Mouse (Mus musculus) midbrain, embryonic 10.5 days (tissue): ENCODE results near the gene Magi2. TPM values are rescaled to one million over a fixed set of nuclear protein-coding genes. Genes with fewer than 3 reads are reported as not detected.

Experiments
- DNase-seq: peaks from one replicate; pipeline ENCODE4 v3.0.0-alpha.2; 2017; ENCODE audit warnings: low spot score
- H3K27ac ChIP-seq: fragments of 300-500 bp; sonication (generic); replicated peaks from 2 replicates; pipeline ENCODE4 v1.5.1; 2016; ENCODE audit warnings: mild to moderate bottlenecking
- H3K27me3 ChIP-seq: fragments of 300-500 bp; sonication (generic); 2 replicates; pipeline ENCODE4 v1.6.1; 2016; ENCODE audit warnings: low read depth, mild to moderate bottlenecking; ENCODE audit not compliant: poor library complexity, severe bottlenecking
- H3K36me3 ChIP-seq: fragments of 300-500 bp; sonication (generic); 2 replicates; pipeline ENCODE4 v1.6.1; 2016; ENCODE audit warnings: mild to moderate bottlenecking, moderate library complexity
- H3K4me1 ChIP-seq: fragments of 300-500 bp; sonication (generic); 2 replicates; pipeline ENCODE4 v1.6.1; 2016
- H3K4me3 ChIP-seq: fragments of 300-500 bp; sonication (generic); 2 replicates; pipeline ENCODE4 v1.5.1; 2016; ENCODE audit warnings: mild to moderate bottlenecking, moderate library complexity
- H3K9me3 ChIP-seq: fragments of 300-500 bp; sonication (generic); replicated peaks from 2 replicates; pipeline ENCODE4 v1.6.1; 2016; ENCODE audit warnings: mild to moderate bottlenecking
- WGBS: fragments of 180-500 bp; shearing (Covaris S2); methylation state at CpG from one replicate; pipeline ENCODE4 v1.1.7; 2016; 5-methylcytosine and 5-hydroxymethylcytosine counted together
- polyA plus RNA-seq: library from polyadenylated mRNA; unstranded; fragments of >200 nt; fragmentation: Nextera tagmentation; extraction: Ambion mirVana; gene quantifications from 2 replicates; pipeline ENCODE4 v1.2.1, GENCODE M21; 2016

Gene Magi2
- polyA plus RNA-seq, 1 experiment from 2014 or later: 3.8 TPM

- Histone ChIP-seq H3K9me3 (no peaks in the 10 kb centered on the region), H3K4me3 (no peak overlapping the region), H3K4me1 (no peaks in the 10 kb centered on the region), H3K27ac (no peak overlapping the region), H3K36me3 (no peaks in the 10 kb centered on the region), H3K27me3 (no peaks in the 10 kb centered on the region)
- DNase-seq: no peak
- 87% methylated on average over 2 of the region's 2 CpGs for WGBS
Observed at GRCm38 (mm10) chr5:20320970-20321369, 1094.1 kb downstream of the Magi2 start.

GRCm38 (mm10) chr5:20325290-20325689 is 1098.5 kb downstream of the Magi2 start:
- no peaks in the 10 kb centered on the region for H3K27me3 ChIP-seq
- WGBS: 50% methylated on average over 2 of the region's 2 CpGs
- no peak overlapping the region for H3K27ac ChIP-seq

GRCm38 (mm10) chr5:20328901-20329300 is 1102.1 kb downstream of the Magi2 start:
- Histone ChIP-seq H3K36me3 (no peaks in the 10 kb centered on the region), H3K27ac (no peak overlapping the region), H3K4me1 (no peaks in the 10 kb centered on the region), H3K9me3 (no peaks in the 10 kb centered on the region), H3K27me3 (no peaks in the 10 kb centered on the region), H3K4me3 (no peak overlapping the region)
- WGBS: 69% methylated on average over 1 of the region's 1 CpGs
- no peak for DNase-seq

More at GRCm38 (mm10) chr5:20325290-20325689, 1098.5 kb downstream of the Magi2 start:
- Histone ChIP-seq H3K4me1 (no peaks in the 10 kb centered on the region), H3K36me3 (no peaks in the 10 kb centered on the region), H3K9me3 (no peaks in the 10 kb centered on the region), H3K4me3 (no peak overlapping the region)
- DNase-seq: no peak

- no peak for DNase-seq
- 87% methylated on average over 3 of the region's 3 CpGs for WGBS
Observed at GRCm38 (mm10) chr5:20330025-20330424, 1103.2 kb downstream of the Magi2 start.

GRCm38 (mm10) chr5:20332574-20332973 is 1105.7 kb downstream of the Magi2 start:
- Histone ChIP-seq H3K27me3 (no peaks in the 10 kb centered on the region), H3K36me3 (no peaks in the 10 kb centered on the region), H3K4me3 (no peak overlapping the region), H3K4me1 (no peaks in the 10 kb centered on the region), H3K27ac (no peak overlapping the region), H3K9me3 (no peaks in the 10 kb centered on the region)
- no peak for DNase-seq
- WGBS: 90% methylated on average over 4 of the region's 4 CpGs

More at GRCm38 (mm10) chr5:20330025-20330424, 1103.2 kb downstream of the Magi2 start:
- H3K27ac ChIP-seq: no peak overlapping the region
- no peak overlapping the region for H3K4me3 ChIP-seq
- no peaks in the 10 kb centered on the region for H3K4me1 ChIP-seq
- H3K27me3 ChIP-seq: no peaks in the 10 kb centered on the region
- H3K36me3 ChIP-seq: no peaks in the 10 kb centered on the region
- no peaks in the 10 kb centered on the region for H3K9me3 ChIP-seq

- Histone ChIP-seq H3K4me3 (no peak overlapping the region), H3K9me3 (no peaks in the 10 kb centered on the region), H3K36me3 (no peaks in the 10 kb centered on the region), H3K27me3 (no peaks in the 10 kb centered on the region), H3K27ac (no peak overlapping the region), H3K4me1 (no peaks in the 10 kb centered on the region)
- no peak for DNase-seq
Observed at GRCm38 (mm10) chr5:20334549-20334948, 1107.7 kb downstream of the Magi2 start.

- WGBS: 94% methylated on average over 8 of the region's 8 CpGs
Observed at GRCm38 (mm10) chr5:20352941-20353340, 1126.1 kb downstream of the Magi2 start.

GRCm38 (mm10) chr5:20358437-20358836 is 1131.6 kb downstream of the Magi2 start:
- Histone ChIP-seq H3K4me3 (no peak overlapping the region), H3K9me3 (no peaks in the 10 kb centered on the region), H3K27ac (no peak overlapping the region), H3K4me1 (no peaks in the 10 kb centered on the region; the same call in 1 of the 2 replicates), H3K27me3 (no peaks in the 10 kb centered on the region), H3K36me3 (no peaks in the 10 kb centered on the region)
- WGBS: 64% methylated on average over 5 of the region's 5 CpGs
- DNase-seq: no peak

More at GRCm38 (mm10) chr5:20352941-20353340, 1126.1 kb downstream of the Magi2 start:
- Histone ChIP-seq H3K36me3 (no peaks in the 10 kb centered on the region), H3K4me3 (no peak overlapping the region), H3K27ac (no peak overlapping the region), H3K4me1 (no peaks in the 10 kb centered on the region), H3K9me3 (no peaks in the 10 kb centered on the region), H3K27me3 (no peaks in the 10 kb centered on the region)
- DNase-seq: no peak

GRCm38 (mm10) chr5:20359021-20359420 is 1132.2 kb downstream of the Magi2 start:
- H3K4me3 ChIP-seq: no peak overlapping the region
- no peaks in the 10 kb centered on the region for H3K27me3 ChIP-seq
- H3K27ac ChIP-seq: no peak overlapping the region
- H3K36me3 ChIP-seq: no peaks in the 10 kb centered on the region
- WGBS: 68% methylated on average over 3 of the region's 3 CpGs
- H3K9me3 ChIP-seq: no peaks in the 10 kb centered on the region
- no peak for DNase-seq
- H3K4me1 ChIP-seq: no peaks in the 10 kb centered on the region; the same call in 1 of the 2 replicates

GRCm38 (mm10) chr5:20362154-20362553 is 1135.3 kb downstream of the Magi2 start:
- no peaks in the 10 kb centered on the region for H3K36me3 ChIP-seq
- no peak overlapping the region for H3K27ac ChIP-seq
- no peaks in the 10 kb centered on the region; the same call in 1 of the 2 replicates for H3K4me1 ChIP-seq
- H3K4me3 ChIP-seq: no peak overlapping the region
- 88% methylated on average over 3 of the region's 3 CpGs for WGBS
- H3K9me3 ChIP-seq: no peaks in the 10 kb centered on the region
- DNase-seq: no peak
- H3K27me3 ChIP-seq: no peaks in the 10 kb centered on the region

- DNase-seq: no peak
- 77% methylated on average over 5 of the region's 5 CpGs for WGBS
Observed at GRCm38 (mm10) chr5:20363216-20363615, 1136.4 kb downstream of the Magi2 start.

GRCm38 (mm10) chr5:20373586-20373985 is 1146.8 kb downstream of the Magi2 start:
- 76% methylated on average over 1 of the region's 1 CpGs for WGBS
- no peaks in the 10 kb centered on the region for H3K27me3 ChIP-seq
- H3K4me1 ChIP-seq: no peaks in the 10 kb centered on the region
- no peak overlapping the region for H3K4me3 ChIP-seq
- no peak overlapping the region for H3K27ac ChIP-seq
- no peaks in the 10 kb centered on the region for H3K9me3 ChIP-seq
- no peak for DNase-seq
- no peaks in the 10 kb centered on the region for H3K36me3 ChIP-seq

More at GRCm38 (mm10) chr5:20363216-20363615, 1136.4 kb downstream of the Magi2 start:
- no peaks in the 10 kb centered on the region for H3K36me3 ChIP-seq
- H3K4me1 ChIP-seq: no peaks in the 10 kb centered on the region; the same call in 1 of the 2 replicates
- no peaks in the 10 kb centered on the region for H3K9me3 ChIP-seq
- H3K27me3 ChIP-seq: no peaks in the 10 kb centered on the region
- no peak overlapping the region for H3K4me3 ChIP-seq
- no peak overlapping the region for H3K27ac ChIP-seq

GRCm38 (mm10) chr5:20378071-20378800 is 1151.4 kb downstream of the Magi2 start:
- Histone ChIP-seq H3K36me3 (no peaks in the 10 kb centered on the region), H3K27me3 (no peaks in the 10 kb centered on the region), H3K27ac (no peak overlapping the region), H3K9me3 (no peaks in the 10 kb centered on the region), H3K4me1 (no peaks in the 10 kb centered on the region), H3K4me3 (no peak overlapping the region)
- DNase-seq: no peak
- WGBS: 91% methylated on average over 11 of the region's 11 CpGs
